Mouse (Mus musculus) embryonic facial prominence, embryonic 15.5 days (tissue): ENCODE results near the gene Ica1. TPM values are rescaled to one million over a fixed set of nuclear protein-coding genes. Genes with fewer than 3 reads are reported as not detected.
A peak's percentile ranks its signal among the peaks of the same experiment; 100 is the strongest.

Experiments
- ATAC-seq: fragments of 200-750 bp; cut with Nextera tagmentation; 2 replicates; pipeline ENCODE4 v1.8.0; 2017; ENCODE audit warnings: low read depth, moderate TSS enrichment; ENCODE audit not compliant: insufficient number of reproducible peaks, low FRiP score, low TSS enrichment
- H3K27ac ChIP-seq: fragments of 300-500 bp; sonication (generic); replicated peaks from 2 replicates; pipeline ENCODE4 v1.5.1; 2015; ENCODE audit warnings: mild to moderate bottlenecking, inconsistent platforms
- H3K27me3 ChIP-seq: fragments of 300-500 bp; sonication (generic); 2 replicates; pipeline ENCODE4 v1.6.1; 2015; ENCODE audit warnings: inconsistent platforms
- H3K36me3 ChIP-seq: fragments of 300-500 bp; sonication (generic); 2 replicates; pipeline ENCODE4 v1.6.1; 2015; ENCODE audit warnings: mild to moderate bottlenecking, inconsistent platforms
- H3K4me1 ChIP-seq: fragments of 300-500 bp; sonication (generic); 2 replicates; pipeline ENCODE4 v1.6.1; 2015; ENCODE audit warnings: inconsistent platforms
- H3K4me2 ChIP-seq: fragments of 300-500 bp; sonication (generic); replicated peaks from 2 replicates; pipeline ENCODE4 v1.6.1; 2015; ENCODE audit warnings: mild to moderate bottlenecking, inconsistent platforms
- H3K4me3 ChIP-seq: fragments of 300-500 bp; sonication (generic); replicated peaks from 2 replicates; pipeline ENCODE4 v1.5.1; 2015; ENCODE audit warnings: mild to moderate bottlenecking, inconsistent platforms
- H3K9ac ChIP-seq: fragments of 300-500 bp; sonication (generic); 2 replicates; pipeline ENCODE4 v1.6.1; 2015; ENCODE audit warnings: inconsistent platforms
- H3K9me3 ChIP-seq: fragments of 300-500 bp; sonication (generic); replicated peaks from 2 replicates; pipeline ENCODE4 v1.6.1; 2016; ENCODE audit warnings: inconsistent platforms
- WGBS: fragments of 180-500 bp; shearing (Covaris S2); methylation state at CpG from one replicate; pipeline ENCODE4 v1.1.7; 2015; 5-methylcytosine and 5-hydroxymethylcytosine counted together
- polyA plus RNA-seq: library from polyadenylated mRNA; unstranded; fragments of >200 nt; fragmentation: Nextera tagmentation; extraction: Ambion mirVana; gene quantifications from 2 replicates; pipeline ENCODE4 v1.2.1, GENCODE M21; 2015

The Ica1 gene
- polyA plus RNA-seq, 1 experiment from 2014 or later: 15.1 TPM

- peaks cover 3% of the 10 kb centered on the region for H3K4me1 ChIP-seq
- H3K9me3 ChIP-seq: no peaks in the 10 kb centered on the region
- H3K27me3 ChIP-seq: no peaks in the 10 kb centered on the region
- H3K27ac ChIP-seq: no peak overlapping the region
- ATAC-seq: no peak
- H3K9ac ChIP-seq: no peak overlapping the region
- no peak overlapping the region for H3K4me2 ChIP-seq
- no peaks in the 10 kb centered on the region for H3K36me3 ChIP-seq
- H3K4me3 ChIP-seq: no peak overlapping the region
- 68% methylated on average over 3 of the region's 3 CpGs for WGBS
Observed at GRCm38 (mm10) chr6:8657459-8657858, 120.8 kb downstream of the Ica1 start.

DNA sequence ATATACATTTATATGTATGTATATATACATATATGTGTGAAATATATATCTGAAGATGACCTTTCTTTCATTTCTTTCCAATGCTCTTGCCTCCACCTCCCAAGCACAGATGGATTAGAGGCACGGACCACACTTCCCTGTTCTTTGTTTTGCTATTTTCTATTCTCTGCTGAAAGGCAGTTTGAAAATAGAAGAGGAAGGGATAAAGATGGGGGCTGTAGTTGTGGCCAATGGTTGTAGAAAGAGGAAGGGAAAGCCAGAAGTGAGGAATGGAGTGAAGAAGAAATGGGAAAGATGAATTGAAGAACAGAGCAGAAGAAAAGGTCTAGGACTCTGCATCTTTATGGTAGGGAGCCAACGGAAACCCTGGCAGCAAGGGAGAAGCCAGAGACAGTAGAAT lies 122.8 kb downstream of the Ica1 start:
- ATAC-seq: no peak
- no peak overlapping the region for H3K27ac ChIP-seq
- no peaks in the 10 kb centered on the region for H3K36me3 ChIP-seq
- H3K4me1 ChIP-seq: no peaks in the 10 kb centered on the region
- H3K4me3 ChIP-seq: no peak overlapping the region
- H3K27me3 ChIP-seq: no peaks in the 10 kb centered on the region
- H3K9ac ChIP-seq: no peak overlapping the region
- H3K4me2 ChIP-seq: no peak overlapping the region
- H3K9me3 ChIP-seq: no peaks in the 10 kb centered on the region
- 87% methylated on average over 2 of the region's 2 CpGs for WGBS

DNA sequence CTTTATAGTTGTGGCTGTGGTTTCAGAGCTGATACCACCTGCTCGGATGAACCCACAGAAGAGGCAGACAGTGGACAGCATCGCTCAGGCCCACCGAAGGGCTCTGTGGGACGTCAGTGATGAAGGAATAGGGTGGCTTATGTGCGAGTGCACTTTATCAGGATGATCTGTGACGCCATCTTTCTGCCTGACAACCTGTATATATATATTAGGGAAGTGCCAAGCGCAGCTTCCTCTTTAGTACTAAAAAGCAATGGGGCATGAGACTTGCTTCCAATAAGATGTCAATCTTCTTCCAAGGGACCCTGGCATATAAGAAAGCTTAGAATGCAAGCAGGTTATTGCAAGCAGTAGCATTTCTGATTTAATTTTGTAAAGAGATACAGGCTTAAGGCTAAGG lies 127.9 kb downstream of the Ica1 start:
- 88% methylated on average over 7 of the region's 7 CpGs for WGBS
- no peak overlapping the region for H3K27ac ChIP-seq
- H3K9ac ChIP-seq: no peak overlapping the region
- H3K27me3 ChIP-seq: no peaks in the 10 kb centered on the region
- H3K4me1 ChIP-seq: peaks cover 4% of the 10 kb centered on the region; the same call in 1 of the 2 replicates
- H3K36me3 ChIP-seq: no peaks in the 10 kb centered on the region
- ATAC-seq: no peak
- H3K9me3 ChIP-seq: no peaks in the 10 kb centered on the region
- no peak overlapping the region for H3K4me2 ChIP-seq
- H3K4me3 ChIP-seq: no peak overlapping the region

GRCm38 (mm10) chr6:8649295-8649865 lies 128.9 kb downstream of the Ica1 start:
- 45% methylated on average over 4 of the region's 4 CpGs for WGBS
- ATAC-seq: no peak

GRCm38 (mm10) chr6:8648185-8648901 lies 129.9 kb downstream of the Ica1 start:
- no peaks in the 10 kb centered on the region for H3K27me3 ChIP-seq
- WGBS: 60% methylated on average over 10 of the region's 10 CpGs
- ATAC-seq: no peak

More at GRCm38 (mm10) chr6:8649295-8649865, 128.9 kb downstream of the Ica1 start:
- no peaks in the 10 kb centered on the region for H3K9me3 ChIP-seq
- H3K27ac ChIP-seq: no peak overlapping the region
- no peak overlapping the region for H3K4me2 ChIP-seq
- H3K4me3 ChIP-seq: no peak overlapping the region
- H3K9ac ChIP-seq: no peak overlapping the region
- H3K27me3 ChIP-seq: no peaks in the 10 kb centered on the region
- H3K4me1 ChIP-seq: peaks cover 12% of the 10 kb centered on the region
- no peaks in the 10 kb centered on the region for H3K36me3 ChIP-seq

GRCm38 (mm10) chr6:8647513-8648184 lies 130.6 kb downstream of the Ica1 start:
- no peak overlapping the region for H3K4me2 ChIP-seq
- no peaks in the 10 kb centered on the region for H3K9me3 ChIP-seq
- H3K9ac ChIP-seq: no peak overlapping the region
- 76% methylated on average over 7 of the region's 7 CpGs for WGBS
- no peaks in the 10 kb centered on the region for H3K27me3 ChIP-seq
- no peak overlapping the region for H3K27ac ChIP-seq
- no peak overlapping the region for H3K4me3 ChIP-seq
- H3K36me3 ChIP-seq: no peaks in the 10 kb centered on the region
- ATAC-seq: no peak
- H3K4me1 ChIP-seq: peaks cover 12% of the 10 kb centered on the region

More at GRCm38 (mm10) chr6:8648185-8648901, 129.9 kb downstream of the Ica1 start:
- H3K4me1 ChIP-seq: peaks cover 12% of the 10 kb centered on the region
- no peak overlapping the region for H3K9ac ChIP-seq
- H3K36me3 ChIP-seq: no peaks in the 10 kb centered on the region
- H3K4me3 ChIP-seq: no peak overlapping the region
- H3K9me3 ChIP-seq: no peaks in the 10 kb centered on the region
- H3K27ac ChIP-seq: no peak overlapping the region
- no peak overlapping the region for H3K4me2 ChIP-seq

- Histone ChIP-seq H3K36me3 (no peaks in the 10 kb centered on the region), H3K27me3 (no peaks in the 10 kb centered on the region), H3K4me1 (peaks cover 16% of the 10 kb centered on the region), H3K9ac (no peak overlapping the region), H3K4me3 (no peak overlapping the region), H3K4me2 (no peak overlapping the region), H3K9me3 (no peaks in the 10 kb centered on the region), H3K27ac (no peak overlapping the region)
- ATAC-seq: no peak
- WGBS: 56% methylated on average over 2 of the region's 2 CpGs
Observed at GRCm38 (mm10) chr6:8645708-8646107, 132.6 kb downstream of the Ica1 start.

- Histone ChIP-seq H3K9me3 (no peaks in the 10 kb centered on the region), H3K4me3 (no peak overlapping the region), H3K27me3 (no peaks in the 10 kb centered on the region), H3K36me3 (no peaks in the 10 kb centered on the region), H3K4me2 (no peak overlapping the region), H3K4me1 (peaks cover 16% of the 10 kb centered on the region), H3K9ac (no peak overlapping the region), H3K27ac (peak overlapping the region; percentile 63)
- no peak; the same call in 1 of the 2 replicates for ATAC-seq
- WGBS: 47% methylated on average over 10 of the region's 10 CpGs
Observed at GRCm38 (mm10) chr6:8644703-8645102, 133.6 kb downstream of the Ica1 start.

GRCm38 (mm10) chr6:8640863-8641262 lies 137.4 kb downstream of the Ica1 start:
- no peak overlapping the region for H3K4me3 ChIP-seq
- ATAC-seq: no peak
- WGBS: 78% methylated on average over 5 of the region's 5 CpGs

GRCm38 (mm10) chr6:8639526-8639925 lies 138.8 kb downstream of the Ica1 start:
- H3K9ac ChIP-seq: no peak overlapping the region
- no peak overlapping the region for H3K4me2 ChIP-seq
- 0 out of 2 replicates have a peak, but pooled peaks cover 5% of the 10 kb centered on the region for H3K4me1 ChIP-seq
- 80% methylated on average over 2 of the region's 2 CpGs for WGBS
- no peaks in the 10 kb centered on the region for H3K9me3 ChIP-seq
- no peaks in the 10 kb centered on the region for H3K27me3 ChIP-seq
- no peak overlapping the region for H3K4me3 ChIP-seq
- ATAC-seq: no peak
- H3K27ac ChIP-seq: no peak overlapping the region
- H3K36me3 ChIP-seq: no peaks in the 10 kb centered on the region

More at GRCm38 (mm10) chr6:8640863-8641262, 137.4 kb downstream of the Ica1 start:
- Histone ChIP-seq H3K9ac (no peak overlapping the region), H3K4me2 (no peak overlapping the region), H3K9me3 (no peaks in the 10 kb centered on the region), H3K27me3 (no peaks in the 10 kb centered on the region), H3K4me1 (peaks cover 15% of the 10 kb centered on the region), H3K36me3 (no peaks in the 10 kb centered on the region), H3K27ac (no peak overlapping the region)

- H3K27me3 ChIP-seq: no peaks in the 10 kb centered on the region
- 76% methylated on average over 4 of the region's 4 CpGs for WGBS
- H3K9ac ChIP-seq: no peak overlapping the region
- H3K4me1 ChIP-seq: 0 out of 2 replicates have a peak, but pooled peaks cover 5% of the 10 kb centered on the region
- no peak overlapping the region for H3K27ac ChIP-seq
- ATAC-seq: no peak
- no peaks in the 10 kb centered on the region for H3K36me3 ChIP-seq
- no peak overlapping the region for H3K4me3 ChIP-seq
- H3K4me2 ChIP-seq: no peak overlapping the region
- no peaks in the 10 kb centered on the region for H3K9me3 ChIP-seq
Observed at GRCm38 (mm10) chr6:8638899-8639298, 139.4 kb downstream of the Ica1 start.
